Mouse (Mus musculus) thymus, postnatal 36 days (tissue): ENCODE measurements around the gene Defb7.

Experiments used
- DNase-seq, 2 experiments: peaks; one replicate each; pipeline ENCODE4 v3.0.0; 2022; ENCODE audit warnings: mixed read lengths in 2 of 2

The Defb7 gene

DNA sequence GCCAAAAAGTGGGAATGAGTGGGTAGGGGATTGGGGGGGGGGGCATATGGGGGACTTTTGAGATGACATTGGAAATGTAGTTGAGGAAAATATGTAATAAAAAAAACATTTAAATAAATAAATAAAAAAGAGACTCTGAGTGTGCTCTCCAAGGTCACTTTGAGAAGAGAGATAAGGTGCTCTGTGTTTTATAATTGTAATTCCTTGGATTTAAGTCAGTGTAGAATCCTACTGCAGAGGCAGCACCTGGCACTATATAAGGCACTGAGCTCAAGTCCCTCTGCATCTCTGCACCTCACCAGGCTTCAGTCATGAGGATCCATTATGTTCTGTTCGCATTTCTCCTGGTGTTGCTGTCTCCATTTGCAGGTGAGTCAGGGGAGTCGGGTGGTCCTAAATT is at the start of gene Defb7:
TSS of gene Defb7 (plus strand) at position 301 of the 400 bp plus-strand sequence.
- no peak for DNase-seq

DNA sequence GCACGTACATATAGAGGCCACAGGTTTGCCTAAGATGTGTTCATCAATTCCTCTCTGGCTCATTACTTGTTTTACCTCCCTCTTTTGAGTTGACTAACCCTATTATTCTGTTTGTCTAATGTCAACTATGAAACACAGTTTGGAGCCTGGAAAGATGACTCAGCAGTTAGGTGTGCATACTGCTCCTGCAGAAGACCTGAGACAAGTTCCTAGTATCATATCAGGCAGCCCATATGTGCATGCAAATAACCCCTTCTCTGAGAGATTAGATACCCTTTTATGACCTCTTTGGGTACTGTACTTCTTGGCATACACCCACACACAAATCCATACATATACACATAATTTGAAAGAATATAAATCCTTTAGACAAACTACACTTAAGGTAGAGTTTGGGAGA is 48.5 kb upstream of the Defb7 start:
- no peak for DNase-seq

DNA sequence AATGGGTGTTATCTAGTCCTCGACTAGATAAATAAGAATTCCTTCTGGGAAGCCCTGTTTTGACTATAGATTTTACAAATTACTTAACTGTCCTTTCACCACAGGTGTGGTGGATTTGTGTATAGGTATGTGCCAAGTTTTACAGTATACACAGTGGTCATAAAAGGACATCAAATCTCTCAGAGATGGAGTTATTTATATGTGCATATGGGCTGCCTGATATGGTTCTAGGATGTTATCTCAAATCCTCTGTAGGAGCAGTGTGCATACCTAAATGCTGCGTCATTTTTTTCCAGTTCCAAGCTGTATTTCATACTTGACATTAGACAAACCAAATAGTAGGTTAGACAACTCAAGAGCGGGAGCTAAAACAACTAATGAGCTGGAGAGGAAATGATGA is 33.5 kb upstream of the Defb7 start:
- DNase-seq, result no peak

DNA sequence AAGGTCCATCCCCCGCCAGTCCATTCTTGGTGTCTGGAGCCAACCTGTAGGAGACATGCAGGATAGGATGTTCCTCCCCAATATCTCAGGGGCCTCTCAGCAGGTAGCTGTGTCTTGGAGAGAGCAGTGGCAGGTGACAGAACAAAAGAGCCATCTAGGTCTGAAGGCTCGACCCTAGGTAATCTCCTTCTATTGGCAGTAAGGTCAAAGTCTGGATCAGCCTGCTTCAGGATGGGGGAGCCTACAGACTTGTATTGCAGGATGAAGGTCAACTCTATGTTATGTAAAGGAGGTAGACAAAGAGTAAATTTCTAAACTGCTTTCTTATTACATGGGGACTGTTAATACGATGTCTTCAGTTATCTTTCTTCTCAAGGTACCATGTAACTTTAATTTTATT is 25.9 kb upstream of the Defb7 start:
- DNase-seq, result no peak

DNA sequence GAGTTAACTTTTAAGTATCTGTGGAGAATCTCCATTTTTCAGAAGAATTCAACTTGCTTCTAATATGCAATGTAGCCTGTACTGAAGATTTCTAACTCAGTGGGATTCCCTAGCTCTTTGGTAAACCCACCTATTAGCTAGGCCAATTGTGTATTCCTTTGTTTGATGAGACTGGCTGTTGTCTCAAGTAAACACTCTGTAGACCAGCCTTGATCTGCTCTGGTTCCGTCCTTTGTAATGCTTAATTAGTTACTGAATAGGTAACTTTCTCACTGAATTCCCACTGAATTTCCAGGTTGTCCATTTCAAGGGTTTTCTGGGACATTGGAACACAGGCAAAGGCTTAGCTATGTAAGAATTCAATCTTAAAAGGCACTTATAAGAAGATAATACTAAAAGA is 5.6 kb downstream of the Defb7 start:
- no peak for DNase-seq

DNA sequence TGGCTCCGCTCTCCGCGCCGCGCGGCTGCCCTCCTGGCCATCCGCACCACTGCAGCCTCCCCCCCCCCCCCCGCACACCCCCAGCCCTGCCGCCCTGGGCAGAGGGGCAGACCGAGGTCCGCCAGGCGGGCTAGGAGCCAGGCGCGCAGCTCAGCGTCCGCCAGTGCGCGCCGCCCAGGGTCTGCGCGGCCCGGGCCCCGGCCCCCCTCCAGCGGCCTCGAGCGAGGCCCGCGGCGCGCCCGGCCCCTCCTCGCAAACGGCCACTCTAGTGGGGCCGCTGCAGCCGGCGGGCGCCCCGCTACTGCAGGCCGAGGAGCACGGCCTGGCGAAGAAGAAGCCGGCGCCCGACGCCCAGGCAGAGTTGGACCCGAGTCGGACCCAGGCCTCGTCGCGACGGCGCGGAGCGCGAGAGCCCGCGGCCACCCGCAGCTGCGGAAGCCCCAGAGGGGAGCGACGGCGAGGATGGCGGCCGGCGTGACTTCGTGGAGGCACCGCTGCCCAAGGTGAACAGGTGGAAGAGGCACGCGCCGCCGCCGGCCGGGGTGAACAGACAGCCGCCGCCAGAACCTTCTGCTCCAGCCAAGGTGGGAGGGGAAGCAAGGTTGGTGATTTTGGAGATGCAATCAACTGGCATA is 40.4 kb downstream of the Defb7 start:
- no peak for DNase-seq

DNA sequence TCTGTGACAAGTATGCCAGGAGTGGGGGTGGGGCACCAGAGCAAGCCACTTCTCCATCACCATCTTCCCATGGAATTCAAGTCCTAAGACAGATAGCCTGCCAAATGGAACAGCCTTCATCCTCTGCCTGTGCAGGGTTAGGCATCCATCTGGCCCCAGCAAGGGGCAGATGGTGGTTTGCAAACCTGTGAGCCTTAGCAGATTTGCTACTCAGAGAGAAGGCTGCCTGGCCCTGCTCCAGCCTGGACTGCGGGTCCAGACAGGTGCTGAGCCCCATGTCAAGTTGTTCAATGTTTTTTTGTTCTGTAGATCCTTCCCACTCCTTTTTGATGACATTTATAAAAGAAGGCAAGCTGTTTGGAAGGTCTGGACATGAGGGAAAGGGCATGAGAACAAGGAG is 45.5 kb downstream of the Defb7 start:
- no peak for DNase-seq
